Mouse (Mus musculus): ENCODE data around the gene Nfatc2ip. TPM values are rescaled to one million over a fixed set of nuclear protein-coding genes. Genes with fewer than 3 reads are reported as not detected.

Gene Nfatc2ip
- polyA plus RNA-seq (2015; fragmentation: Nextera tagmentation; extraction: Ambion mirVana): 1.9 and 2.5 TPM in 2 replicates

GRCm38 (mm10) chr7:126396298-126397119 lies at the start of gene Nfatc2ip:
Gene Nfatc2ip (minus strand): TSS chr7:126396737.
- H3K27ac ChIP-seq (ENCODE audit: low read length): 0 out of 2 replicates have a peak within 1 kb of the TSS, but pooled peaks have one; percentile 14
- peak within 1 kb of the TSS; percentile 97 for H3K4me3 ChIP-seq (ENCODE audit: low read length)
- H3K4me1 ChIP-seq (ENCODE audit: insufficient read depth, low read length): peaks cover 9% of the 10 kb centered on the region
- no peaks in the 10 kb centered on the region for H3K27me3 ChIP-seq (ENCODE audit: insufficient read depth, low read length)
- WGBS: under 1% methylated on average over 58 of the region's 59 CpGs
- H3K9me3 ChIP-seq (ENCODE audit: low read length): no peaks in the 10 kb centered on the region
- no peaks in the 10 kb centered on the region for H3K36me3 ChIP-seq (ENCODE audit: insufficient read depth, low read length)
- peak within 1 kb of the TSS; percentile 84 for H3K9ac ChIP-seq (replicated peaks; ENCODE audit: low read length)
- H3K4me2 ChIP-seq (replicated peaks; ENCODE audit: low read depth, low read length): peak within 1 kb of the TSS; percentile 88
- ATAC-seq (ENCODE audit: low FRiP score, low TSS enrichment): peak; percentile 100

GRCm38 (mm10) chr7:126446217-126446616 lies 49.7 kb upstream of the Nfatc2ip start:
- Histone ChIP-seq H3K4me2 (replicated peaks; ENCODE audit: low read depth, low read length) (no peak overlapping the region), H3K9ac (replicated peaks; ENCODE audit: low read length) (no peak overlapping the region), H3K36me3 (ENCODE audit: insufficient read depth, low read length) (peaks cover 44% of the 10 kb centered on the region), H3K27me3 (ENCODE audit: insufficient read depth, low read length) (no peaks in the 10 kb centered on the region), H3K27ac (ENCODE audit: low read length) (no peak overlapping the region), H3K4me3 (ENCODE audit: low read length) (no peak overlapping the region), H3K4me1 (ENCODE audit: insufficient read depth, low read length) (no peaks in the 10 kb centered on the region), H3K9me3 (ENCODE audit: low read length) (no peaks in the 10 kb centered on the region)
- no peak for ATAC-seq (ENCODE audit: low FRiP score, low TSS enrichment)
- WGBS: 95% methylated on average over 21 of the region's 21 CpGs

- no peaks in the 10 kb centered on the region for H3K27me3 ChIP-seq (ENCODE audit: insufficient read depth, low read length)
- no peak overlapping the region for H3K27ac ChIP-seq (ENCODE audit: low read length)
- no peak overlapping the region for H3K4me3 ChIP-seq (ENCODE audit: low read length)
- ATAC-seq (ENCODE audit: low FRiP score, low TSS enrichment): no peak
- H3K4me1 ChIP-seq (ENCODE audit: insufficient read depth, low read length): no peaks in the 10 kb centered on the region
- no peak overlapping the region for H3K4me2 ChIP-seq (replicated peaks; ENCODE audit: low read depth, low read length)
- 92% methylated on average over 15 of the region's 15 CpGs for WGBS
- H3K9ac ChIP-seq (replicated peaks; ENCODE audit: low read length): no peak overlapping the region
- H3K9me3 ChIP-seq (ENCODE audit: low read length): no peaks in the 10 kb centered on the region
- H3K36me3 ChIP-seq (ENCODE audit: insufficient read depth, low read length): peaks cover 48% of the 10 kb centered on the region
These were observed 48.7 kb upstream of the Nfatc2ip start for GRCm38 (mm10) chr7:126445104-126445815.

GRCm38 (mm10) chr7:126444536-126444935 lies 48.0 kb upstream of the Nfatc2ip start:
- no peak overlapping the region for H3K9ac ChIP-seq (replicated peaks; ENCODE audit: low read length)
- H3K4me2 ChIP-seq (replicated peaks; ENCODE audit: low read depth, low read length): no peak overlapping the region
- no peaks in the 10 kb centered on the region for H3K4me1 ChIP-seq (ENCODE audit: insufficient read depth, low read length)
- H3K27me3 ChIP-seq (ENCODE audit: insufficient read depth, low read length): no peaks in the 10 kb centered on the region
- H3K36me3 ChIP-seq (ENCODE audit: insufficient read depth, low read length): peaks cover 52% of the 10 kb centered on the region
- no peak overlapping the region for H3K4me3 ChIP-seq (ENCODE audit: low read length)
- H3K27ac ChIP-seq (ENCODE audit: low read length): no peak overlapping the region
- H3K9me3 ChIP-seq (ENCODE audit: low read length): no peaks in the 10 kb centered on the region
- WGBS: 95% methylated on average over 9 of the region's 9 CpGs
- ATAC-seq (ENCODE audit: low FRiP score, low TSS enrichment): no peak; the same call in 1 of the 2 replicates

GRCm38 (mm10) chr7:126443997-126444396 lies 47.5 kb upstream of the Nfatc2ip start:
- Histone ChIP-seq H3K9ac (replicated peaks; ENCODE audit: low read length) (no peak overlapping the region), H3K4me1 (ENCODE audit: insufficient read depth, low read length) (no peaks in the 10 kb centered on the region), H3K4me3 (ENCODE audit: low read length) (no peak overlapping the region), H3K27ac (ENCODE audit: low read length) (no peak overlapping the region), H3K4me2 (replicated peaks; ENCODE audit: low read depth, low read length) (no peak overlapping the region), H3K9me3 (ENCODE audit: low read length) (no peaks in the 10 kb centered on the region), H3K36me3 (ENCODE audit: insufficient read depth, low read length) (peaks cover 52% of the 10 kb centered on the region), H3K27me3 (ENCODE audit: insufficient read depth, low read length) (no peaks in the 10 kb centered on the region)
- WGBS: 92% methylated on average over 10 of the region's 10 CpGs
- no peak for ATAC-seq (ENCODE audit: low FRiP score, low TSS enrichment)

- WGBS: 87% methylated on average over 9 of the region's 9 CpGs
These were observed 43.6 kb upstream of the Nfatc2ip start for GRCm38 (mm10) chr7:126440134-126440533.

GRCm38 (mm10) chr7:126436851-126437250 lies 40.3 kb upstream of the Nfatc2ip start:
- H3K9me3 ChIP-seq (ENCODE audit: low read length): no peaks in the 10 kb centered on the region
- WGBS: 19% methylated on average over 8 of the region's 8 CpGs
- peak; percentile 67 for ATAC-seq (ENCODE audit: low FRiP score, low TSS enrichment)
- H3K36me3 ChIP-seq (ENCODE audit: insufficient read depth, low read length): peaks cover 22% of the 10 kb centered on the region
- no peak overlapping the region for H3K4me2 ChIP-seq (replicated peaks; ENCODE audit: low read depth, low read length)
- H3K4me1 ChIP-seq (ENCODE audit: insufficient read depth, low read length): no peaks in the 10 kb centered on the region
- H3K27me3 ChIP-seq (ENCODE audit: insufficient read depth, low read length): no peaks in the 10 kb centered on the region
- H3K27ac ChIP-seq (ENCODE audit: low read length): no peak overlapping the region
- no peak overlapping the region for H3K4me3 ChIP-seq (ENCODE audit: low read length)
- no peak overlapping the region for H3K9ac ChIP-seq (replicated peaks; ENCODE audit: low read length)

More at GRCm38 (mm10) chr7:126440134-126440533, 43.6 kb upstream of the Nfatc2ip start:
- H3K4me1 ChIP-seq (ENCODE audit: insufficient read depth, low read length): no peaks in the 10 kb centered on the region
- no peaks in the 10 kb centered on the region for H3K27me3 ChIP-seq (ENCODE audit: insufficient read depth, low read length)
- H3K4me3 ChIP-seq (ENCODE audit: low read length): no peak overlapping the region
- H3K27ac ChIP-seq (ENCODE audit: low read length): no peak overlapping the region
- H3K36me3 ChIP-seq (ENCODE audit: insufficient read depth, low read length): peaks cover 28% of the 10 kb centered on the region
- H3K9ac ChIP-seq (replicated peaks; ENCODE audit: low read length): no peak overlapping the region
- ATAC-seq (ENCODE audit: low FRiP score, low TSS enrichment): no peak
- H3K4me2 ChIP-seq (replicated peaks; ENCODE audit: low read depth, low read length): no peak overlapping the region
- H3K9me3 ChIP-seq (ENCODE audit: low read length): no peaks in the 10 kb centered on the region

GRCm38 (mm10) chr7:126435801-126436200 lies 39.3 kb upstream of the Nfatc2ip start:
- Histone ChIP-seq H3K4me3 (ENCODE audit: low read length) (no peak overlapping the region), H3K27ac (ENCODE audit: low read length) (no peak overlapping the region; the same call in 1 of the 2 replicates), H3K9me3 (ENCODE audit: low read length) (no peaks in the 10 kb centered on the region), H3K9ac (replicated peaks; ENCODE audit: low read length) (no peak overlapping the region), H3K27me3 (ENCODE audit: insufficient read depth, low read length) (no peaks in the 10 kb centered on the region), H3K4me1 (ENCODE audit: insufficient read depth, low read length) (no peaks in the 10 kb centered on the region), H3K36me3 (ENCODE audit: insufficient read depth, low read length) (peaks cover 22% of the 10 kb centered on the region), H3K4me2 (replicated peaks; ENCODE audit: low read depth, low read length) (no peak overlapping the region)
- WGBS: 77% methylated on average over 3 of the region's 3 CpGs
- no peak for ATAC-seq (ENCODE audit: low FRiP score, low TSS enrichment)

- WGBS: 75% methylated on average over 7 of the region's 7 CpGs
- no peak for ATAC-seq (ENCODE audit: low FRiP score, low TSS enrichment)
- no peaks in the 10 kb centered on the region for H3K9me3 ChIP-seq (ENCODE audit: low read length)
- H3K36me3 ChIP-seq (ENCODE audit: insufficient read depth, low read length): peaks cover 14% of the 10 kb centered on the region; the same call in 1 of the 2 replicates
- no peak overlapping the region for H3K4me3 ChIP-seq (ENCODE audit: low read length)
- peaks cover 3% of the 10 kb centered on the region for H3K4me1 ChIP-seq (ENCODE audit: insufficient read depth, low read length)
- H3K27me3 ChIP-seq (ENCODE audit: insufficient read depth, low read length): no peaks in the 10 kb centered on the region
- H3K9ac ChIP-seq (replicated peaks; ENCODE audit: low read length): no peak overlapping the region
- H3K27ac ChIP-seq (ENCODE audit: low read length): no peak overlapping the region
- H3K4me2 ChIP-seq (replicated peaks; ENCODE audit: low read depth, low read length): no peak overlapping the region
These were observed 38.2 kb upstream of the Nfatc2ip start for GRCm38 (mm10) chr7:126434726-126435125.
